Mouse (Mus musculus) stomach, postnatal 0 days (tissue): ENCODE measurements around the gene Macrod1. TPM values are rescaled to one million over a fixed set of nuclear protein-coding genes. Genes with fewer than 3 reads are reported as not detected.

Experiments
- ATAC-seq: fragments of 200-750 bp; cut with Nextera tagmentation; 2 replicates; pipeline ENCODE4 v1.8.0; 2017; ENCODE audit not compliant: low FRiP score, low TSS enrichment
- DNase-seq: peaks from one replicate; pipeline ENCODE4 v3.0.0-alpha.2; 2016; ENCODE audit warnings: low spot score
- H3K27ac ChIP-seq: fragments of 300-500 bp; sonication (generic); replicated peaks from 2 replicates; pipeline ENCODE4 v1.5.1; 2014; ENCODE audit warnings: mild to moderate bottlenecking, control low read depth
- H3K27me3 ChIP-seq: fragments of 300-500 bp; sonication (generic); 2 replicates; pipeline ENCODE4 v1.6.1; 2014; ENCODE audit warnings: low read length; ENCODE audit not compliant: control insufficient read depth, insufficient read depth
- H3K36me3 ChIP-seq: fragments of 300-500 bp; sonication (generic); 2 replicates; pipeline ENCODE4 v1.6.1; 2014; ENCODE audit warnings: low read length, mixed read lengths; ENCODE audit not compliant: control insufficient read depth, insufficient read depth
- H3K4me1 ChIP-seq: fragments of 300-500 bp; sonication (generic); replicated peaks from 2 replicates; pipeline ENCODE4 v1.6.1; 2014; ENCODE audit warnings: antibody characterized with exemption; ENCODE audit not compliant: control insufficient read depth, insufficient read depth
- H3K4me2 ChIP-seq: fragments of 300-500 bp; sonication (generic); replicated peaks from 2 replicates; pipeline ENCODE4 v1.6.1; 2014; ENCODE audit warnings: low read depth, mild to moderate bottlenecking, control low read depth, moderate library complexity
- H3K4me3 ChIP-seq: fragments of 300-500 bp; sonication (generic); 2 replicates; pipeline ENCODE4 v1.5.1; 2014; ENCODE audit warnings: low read depth, low read length, control low read depth
- H3K9ac ChIP-seq: fragments of 300-500 bp; sonication (generic); 2 replicates; pipeline ENCODE4 v1.6.1; 2014; ENCODE audit warnings: mild to moderate bottlenecking, low read length, control low read depth, mixed read lengths
- H3K9me3 ChIP-seq: fragments of 300-500 bp; sonication (generic); 2 replicates; pipeline ENCODE4 v1.6.1; 2016; ENCODE audit warnings: low read length; ENCODE audit not compliant: control insufficient read depth
- CTCF ChIP-seq: IDR thresholded peaks from 2 replicates; pipeline ENCODE4 v1.5.1; 2016; ENCODE audit warnings: antibody characterized with exemption, low read depth, mild to moderate bottlenecking, moderate library complexity
- EP300 ChIP-seq: optimal IDR thresholded peaks from 2 replicates; pipeline ENCODE3; 2016; ENCODE audit warnings: antibody characterized with exemption
- WGBS: fragments of 180-500 bp; shearing (Covaris S2); extraction: QIAGEN DNeasy Blood & Tissue Kit; methylation state at CpG from one replicate; pipeline ENCODE4 v1.1.7; 2014; 5-methylcytosine and 5-hydroxymethylcytosine counted together
- polyA plus RNA-seq: library from polyadenylated mRNA; unstranded; fragments of >200 nt; fragmentation: Nextera tagmentation; extraction: Ambion mirVana; gene quantifications from 2 replicates; pipeline ENCODE4 v1.2.1, GENCODE M21; 2015

The Macrod1 gene
- polyA plus RNA-seq, 1 experiment from 2014 or later = 16.8 TPM

DNA sequence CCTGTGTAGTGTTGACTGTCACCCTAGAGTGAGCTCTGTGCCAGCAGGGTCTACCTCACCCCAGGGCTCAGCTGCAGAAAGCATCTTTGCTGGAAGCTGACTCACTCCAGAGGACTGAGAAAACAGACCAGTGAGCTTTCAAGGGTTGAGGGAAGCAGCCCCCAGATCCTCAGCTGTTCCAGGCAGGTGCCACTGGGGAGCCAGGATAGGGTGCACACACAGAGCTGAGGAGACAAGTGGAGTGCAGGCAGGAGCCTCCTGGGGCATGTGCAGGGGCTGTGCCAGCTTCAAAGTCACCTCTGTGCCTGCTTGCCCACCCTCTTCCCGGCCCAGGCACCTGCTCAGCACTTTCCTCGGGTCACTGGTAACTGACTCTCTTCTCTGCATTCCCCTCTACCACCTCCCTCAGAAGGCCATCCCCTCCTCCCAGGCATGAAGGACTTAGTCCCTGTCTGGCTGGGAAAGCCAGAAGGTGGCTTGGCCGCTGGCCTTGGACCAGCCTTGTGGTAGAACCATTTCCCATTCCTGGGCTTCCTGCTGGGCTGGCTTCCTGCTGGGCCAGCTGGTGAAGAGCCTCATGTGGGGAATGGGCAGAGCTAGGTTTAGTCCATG, 122.3 kb downstream of the Macrod1 start:
- no peaks in the 10 kb centered on the region for H3K9me3 ChIP-seq
- DNase-seq = no peak
- H3K4me1 ChIP-seq = 0 out of 2 replicates have a peak, but pooled peaks cover 3% of the 10 kb centered on the region
- H3K4me3 ChIP-seq = no peak overlapping the region
- no peak overlapping the region for H3K9ac ChIP-seq
- H3K27me3 ChIP-seq = no peaks in the 10 kb centered on the region
- no peak; the same call in 1 of the 2 replicates for ATAC-seq
- 67% methylated on average over 3 of the region's 3 CpGs for WGBS
- H3K27ac ChIP-seq = 0 out of 2 replicates have a peak overlapping the region, but pooled peaks have one; percentile 24
- H3K36me3 ChIP-seq = no peaks in the 10 kb centered on the region
- TF ChIP-seq EP300 (no peak), CTCF (no peak)
- H3K4me2 ChIP-seq = no peak overlapping the region

DNA sequence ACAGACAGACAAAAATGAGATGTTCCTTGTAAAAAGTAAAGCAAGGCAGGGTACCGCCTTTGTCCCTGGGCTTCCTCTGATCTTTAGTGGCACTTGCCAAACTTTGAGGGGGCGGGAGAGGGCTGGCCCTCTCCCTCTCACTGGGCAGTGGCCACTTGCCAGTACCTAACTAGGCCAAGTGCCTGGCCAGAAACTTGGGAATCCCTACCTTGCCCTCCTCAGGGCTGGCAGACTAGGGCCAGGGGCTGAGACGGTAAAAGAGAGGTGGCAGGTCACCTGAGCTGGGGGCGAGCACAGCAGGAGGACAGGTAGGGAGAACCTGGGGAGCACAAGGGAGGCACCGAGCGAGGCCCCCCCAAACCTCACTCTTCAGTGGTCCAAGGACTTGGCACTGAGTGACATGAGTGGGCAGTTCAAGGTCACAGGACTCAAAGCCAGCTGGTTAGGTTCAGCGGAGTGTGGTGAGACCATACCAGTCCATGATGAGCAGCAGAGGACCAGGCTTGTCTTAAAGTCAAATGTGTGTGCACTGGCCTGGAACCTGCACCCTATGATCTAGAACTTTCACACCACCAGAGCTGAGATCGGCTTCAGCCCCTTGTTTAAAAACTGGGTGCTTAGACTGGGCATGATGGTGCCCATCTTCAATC, 124.3 kb downstream of the Macrod1 start:
- Histone ChIP-seq H3K27me3 (no peaks in the 10 kb centered on the region), H3K4me2 (no peak overlapping the region), H3K9ac (no peak overlapping the region), H3K4me1 (0 out of 2 replicates have a peak, but pooled peaks cover 3% of the 10 kb centered on the region), H3K36me3 (no peaks in the 10 kb centered on the region), H3K27ac (no peak overlapping the region), H3K4me3 (no peak overlapping the region), H3K9me3 (no peaks in the 10 kb centered on the region)
- ATAC-seq = no peak
- TF ChIP-seq CTCF = no peak
- no peak for TF ChIP-seq EP300
- DNase-seq = no peak
- 93% methylated on average over 8 of the region's 8 CpGs for WGBS

DNA sequence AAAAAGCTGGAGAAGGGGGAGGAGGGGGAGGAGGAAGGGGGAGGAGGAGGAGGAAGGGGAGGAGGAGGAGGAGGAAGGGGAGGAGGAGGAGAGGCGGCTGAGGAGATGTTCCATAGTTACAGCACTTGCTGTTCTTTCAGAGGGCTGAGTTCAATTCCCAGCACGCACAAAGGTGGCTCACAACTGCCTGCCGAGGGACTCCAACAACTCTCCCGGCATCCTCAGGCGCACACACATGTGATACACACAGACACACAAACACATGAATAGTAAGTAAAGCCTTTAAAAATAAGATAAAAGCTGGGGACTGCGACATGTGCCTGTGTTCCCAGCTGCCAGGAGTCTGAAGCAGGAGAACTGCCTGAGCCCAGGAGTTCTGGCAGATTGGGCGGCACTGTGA, 124.9 kb downstream of the Macrod1 start:
- no peak overlapping the region for H3K4me3 ChIP-seq
- WGBS = 60% methylated on average over 7 of the region's 7 CpGs
- H3K4me2 ChIP-seq = no peak overlapping the region
- no peaks in the 10 kb centered on the region for H3K27me3 ChIP-seq
- H3K4me1 ChIP-seq = 0 out of 2 replicates have a peak, but pooled peaks cover 3% of the 10 kb centered on the region
- no peaks in the 10 kb centered on the region for H3K9me3 ChIP-seq
- DNase-seq (no peak), ATAC-seq (no peak)
- no peaks in the 10 kb centered on the region for H3K36me3 ChIP-seq
- H3K27ac ChIP-seq = no peak overlapping the region
- no peak overlapping the region for H3K9ac ChIP-seq
- TF ChIP-seq CTCF = no peak
- no peak for TF ChIP-seq EP300

DNA sequence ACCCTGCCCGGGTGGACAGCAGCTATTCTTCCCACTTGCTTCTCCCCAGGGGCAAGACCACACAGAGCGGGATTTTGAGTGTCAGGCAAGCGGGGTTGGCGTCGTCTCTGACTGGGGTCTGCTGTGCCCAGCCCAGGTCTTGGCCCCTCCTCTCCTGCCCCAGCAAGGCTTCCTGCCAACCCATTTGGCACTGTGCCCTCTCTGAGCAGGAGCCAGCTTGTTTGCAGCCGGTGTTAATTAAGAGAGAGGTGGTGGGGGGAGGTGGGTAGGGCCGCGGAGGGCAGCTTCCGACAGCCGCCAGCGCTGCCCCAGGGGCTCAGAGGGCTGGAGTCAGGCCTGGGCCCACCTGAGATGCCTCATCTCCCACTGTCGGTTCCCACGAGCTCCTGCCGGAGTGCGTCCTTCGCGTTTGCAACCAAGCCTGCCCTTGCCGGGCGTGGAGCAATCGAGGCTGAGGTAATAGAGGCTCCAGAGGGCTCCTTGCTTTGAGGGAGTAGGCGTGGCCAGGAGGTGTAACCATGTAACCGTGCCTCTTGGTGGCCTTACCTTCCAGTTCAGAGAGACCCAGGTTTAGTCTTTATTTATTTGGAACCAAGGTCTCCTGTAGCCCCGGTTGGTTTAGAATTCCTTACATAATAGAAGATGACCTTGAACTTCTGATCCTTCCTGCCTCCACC, 125.8 kb downstream of the Macrod1 start:
- H3K9ac ChIP-seq = peak overlapping the region; percentile 48; the same call in 1 of the 2 replicates
- H3K4me3 ChIP-seq = peak overlapping the region; percentile 17; the same call in 1 of the 2 replicates
- peak; percentile 70 for ATAC-seq
- no peaks in the 10 kb centered on the region for H3K9me3 ChIP-seq
- 0 out of 2 replicates have a peak, but pooled peaks cover 3% of the 10 kb centered on the region for H3K4me1 ChIP-seq
- H3K36me3 ChIP-seq = no peaks in the 10 kb centered on the region
- peak overlapping the region; percentile 54 for H3K4me2 ChIP-seq
- peak overlapping the region; percentile 61 for H3K27ac ChIP-seq
- peak; percentile 81 for DNase-seq
- no peaks in the 10 kb centered on the region for H3K27me3 ChIP-seq
- WGBS = 11% methylated on average over 23 of the region's 23 CpGs
- no peak for TF ChIP-seq EP300
- TF ChIP-seq CTCF = no peak

DNA sequence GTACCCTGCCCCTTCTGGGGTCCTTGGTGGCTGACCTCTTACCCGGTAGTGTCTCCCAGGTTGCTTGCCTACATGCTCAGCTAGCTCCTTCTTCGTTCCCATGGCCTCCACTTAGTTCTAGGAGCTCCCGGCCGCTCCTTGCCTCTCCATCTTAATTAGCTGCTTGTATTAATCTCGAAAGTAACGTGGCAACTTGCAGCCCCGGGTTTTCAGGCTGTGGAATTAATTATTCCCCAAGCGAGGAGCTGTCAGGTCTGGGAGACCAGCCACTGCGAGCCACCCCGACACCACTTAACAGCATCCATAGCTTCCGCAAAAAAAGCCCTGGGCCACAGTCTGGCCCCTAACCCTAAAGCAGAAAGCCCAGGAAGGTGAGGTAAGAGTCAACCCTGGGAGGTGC, 126.8 kb downstream of the Macrod1 start:
- no peak for TF ChIP-seq EP300
- TF ChIP-seq CTCF = no peak
- ATAC-seq (no peak), DNase-seq (no peak)
- no peaks in the 10 kb centered on the region for H3K9me3 ChIP-seq
- 0 out of 2 replicates have a peak, but pooled peaks cover 3% of the 10 kb centered on the region for H3K4me1 ChIP-seq
- no peak overlapping the region for H3K4me3 ChIP-seq
- no peak overlapping the region for H3K27ac ChIP-seq
- H3K36me3 ChIP-seq = no peaks in the 10 kb centered on the region
- WGBS = 71% methylated on average over 11 of the region's 11 CpGs
- no peak overlapping the region for H3K4me2 ChIP-seq
- H3K9ac ChIP-seq = no peak overlapping the region
- no peaks in the 10 kb centered on the region for H3K27me3 ChIP-seq

DNA sequence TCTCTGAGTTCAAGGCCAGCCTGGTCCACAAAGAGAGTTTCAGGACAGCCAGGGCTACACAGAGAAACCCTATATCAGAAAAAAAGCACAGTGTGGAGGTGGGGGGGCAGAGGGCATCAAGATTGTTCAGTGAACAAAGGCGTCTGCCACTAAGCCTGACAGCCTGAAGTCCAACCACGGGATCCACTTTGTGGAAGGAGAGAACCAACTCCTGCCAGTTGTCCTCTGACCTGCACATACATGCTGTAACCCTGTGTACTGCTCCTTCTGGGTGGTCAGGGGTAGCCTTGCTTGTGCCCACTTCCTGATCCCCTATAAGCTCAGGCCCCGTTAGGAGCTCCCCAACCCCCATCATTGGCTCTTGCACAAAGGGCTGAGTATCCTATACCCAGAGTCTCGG, 128.4 kb downstream of the Macrod1 start:
- ATAC-seq (no peak), DNase-seq (no peak)
- no peak overlapping the region for H3K4me2 ChIP-seq
- H3K9me3 ChIP-seq = no peaks in the 10 kb centered on the region
- H3K4me1 ChIP-seq = 0 out of 2 replicates have a peak, but pooled peaks cover 3% of the 10 kb centered on the region
- 57% methylated on average over 4 of the region's 4 CpGs for WGBS
- TF ChIP-seq EP300 (no peak), CTCF (no peak)
- no peaks in the 10 kb centered on the region for H3K36me3 ChIP-seq
- no peak overlapping the region for H3K4me3 ChIP-seq
- no peaks in the 10 kb centered on the region for H3K27me3 ChIP-seq
- H3K27ac ChIP-seq = no peak overlapping the region
- no peak overlapping the region for H3K9ac ChIP-seq
